Mouse (Mus musculus) left cerebral cortex, postnatal 14 days (tissue): Measurements from ENCODE around the gene Jpt2. TPM values are rescaled to one million over a fixed set of nuclear protein-coding genes. Genes with fewer than 3 reads are reported as not detected.

Experiments
- DNase-seq, 2 experiments: peaks; one replicate each; pipeline ENCODE4 v3.0.0; 2021 to 2022; ENCODE audit warnings: low spot score in 2 of 2, mixed read lengths in 1 of 2
- intact Hi-C: fragments of 180-260 bp; cut with DNase I; formaldehyde crosslinking; loops from one replicate; pipeline ENCODE4 v1.15.1; 2025
- total RNA-seq, 2 experiments: library from RNA; stranded (reverse); gene quantifications; 2 replicates each; pipeline ENCODE4 v1.2.3; 2021

Jpt2 gene
- total RNA-seq, 2 experiments from 2014 or later: 5.3 to 10.4 TPM

GRCm38 (mm10) chr17:24929506-24929905, 31.0 kb downstream of the Jpt2 start:
- intact Hi-C loops: no loop called here
- no peak for DNase-seq

- intact Hi-C loops: no loop called here
- no peak for DNase-seq
Measured at GRCm38 (mm10) chr17:24923246-24923645, 37.2 kb downstream of the Jpt2 start.

DNA sequence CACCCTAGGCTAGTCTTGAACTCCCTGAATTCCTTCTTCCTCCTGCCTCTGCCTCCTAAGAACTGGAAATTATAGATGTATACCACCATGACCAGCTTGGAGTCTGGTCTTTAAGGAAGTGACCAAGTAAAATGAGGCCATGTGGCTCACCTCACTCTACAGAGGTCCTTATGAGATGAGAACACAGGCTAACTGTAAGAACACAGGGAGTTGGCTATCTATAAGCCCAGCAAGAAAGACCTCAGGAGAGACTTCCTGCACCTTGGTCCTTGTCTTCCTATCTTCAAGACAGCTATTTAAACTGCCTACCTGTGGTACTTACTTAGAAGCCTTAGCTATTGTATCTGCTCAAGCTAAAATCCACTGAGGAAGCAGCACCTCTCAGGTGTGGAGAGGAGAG, 46.5 kb downstream of the Jpt2 start:
- no peak for DNase-seq
- intact Hi-C loops: no loop called here

GRCm38 (mm10) chr17:24907591-24907990, 52.9 kb downstream of the Jpt2 start:
- no peak for DNase-seq
- intact Hi-C loops: no loop called here

GRCm38 (mm10) chr17:24903767-24904166, 56.7 kb downstream of the Jpt2 start:
- intact Hi-C loops: no loop called here
- no peak for DNase-seq

DNA sequence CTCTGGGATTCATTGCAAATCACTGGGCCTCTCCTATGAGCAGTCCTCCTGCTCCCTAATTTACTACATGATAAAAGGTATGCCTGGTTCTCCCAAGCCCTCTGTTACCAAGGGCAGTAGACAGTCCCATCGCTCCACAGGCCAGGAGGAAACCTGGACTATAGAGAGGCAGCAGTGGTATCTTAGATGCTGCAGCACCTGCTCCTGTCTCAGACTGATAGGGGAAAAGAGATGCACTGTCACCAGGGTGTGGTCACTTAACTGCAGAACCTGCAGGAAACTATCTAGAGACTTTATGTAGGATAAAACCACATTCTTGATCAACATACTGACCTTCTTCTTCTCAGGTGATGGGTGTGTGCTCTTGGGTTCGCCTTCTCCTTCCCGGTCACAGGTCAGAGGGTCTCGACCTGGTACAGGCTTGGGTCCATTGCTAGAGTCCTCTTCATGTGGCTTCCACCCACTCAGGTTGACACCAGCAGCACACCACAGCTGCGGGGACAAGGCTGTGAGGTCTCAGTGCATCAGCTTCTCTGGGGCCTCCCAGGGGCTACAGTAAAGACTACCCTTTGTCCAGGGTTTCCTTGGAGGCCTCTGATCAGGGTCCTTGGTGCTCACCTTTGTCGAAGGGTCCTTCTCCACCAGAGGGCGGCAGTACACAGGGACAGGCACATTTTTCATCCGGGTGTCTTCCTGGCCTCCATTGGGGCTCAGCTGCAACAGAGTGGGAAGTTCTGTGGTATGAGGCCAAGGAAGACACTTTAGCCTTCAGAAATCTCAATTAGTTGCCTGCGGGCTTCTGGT, 57.6 kb downstream of the Jpt2 start:
- DNase-seq: no peak
- intact Hi-C loops: no loop called here

- intact Hi-C loops: no loop called here
Measured at GRCm38 (mm10) chr17:24902124-24902523, 58.4 kb downstream of the Jpt2 start.

GRCm38 (mm10) chr17:24900014-24900413, 60.5 kb downstream of the Jpt2 start:
- intact Hi-C loops: no loop called here
- DNase-seq: no peak

More at GRCm38 (mm10) chr17:24902124-24902523, 58.4 kb downstream of the Jpt2 start:
- DNase-seq: no peak

DNA sequence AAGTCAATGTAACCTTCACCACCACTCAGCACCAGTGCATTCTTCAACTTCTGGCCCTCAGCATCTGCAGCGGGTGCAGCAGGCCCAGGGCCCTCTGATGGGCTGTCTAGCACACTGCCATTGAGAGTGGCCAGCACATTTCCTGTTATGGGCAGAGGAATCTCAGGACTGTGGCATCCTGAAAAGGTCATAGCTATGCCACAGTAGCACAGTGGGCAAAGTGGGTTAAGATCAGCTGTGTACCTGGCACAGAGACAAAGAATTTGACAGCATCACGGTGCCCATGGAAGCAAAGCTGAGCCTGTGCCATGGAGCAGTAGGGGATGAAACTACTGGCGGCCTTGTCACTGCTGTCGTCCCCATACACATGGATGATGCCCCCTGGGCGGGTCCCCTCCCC, 61.3 kb downstream of the Jpt2 start:
- intact Hi-C loops: no loop called here
- DNase-seq: no peak

GRCm38 (mm10) chr17:24898041-24898854, 62.2 kb downstream of the Jpt2 start:
- intact Hi-C loops: no loop called here
- no peak for DNase-seq

GRCm38 (mm10) chr17:24897600-24897999, 62.9 kb downstream of the Jpt2 start:
- intact Hi-C loops: no loop called here

DNA sequence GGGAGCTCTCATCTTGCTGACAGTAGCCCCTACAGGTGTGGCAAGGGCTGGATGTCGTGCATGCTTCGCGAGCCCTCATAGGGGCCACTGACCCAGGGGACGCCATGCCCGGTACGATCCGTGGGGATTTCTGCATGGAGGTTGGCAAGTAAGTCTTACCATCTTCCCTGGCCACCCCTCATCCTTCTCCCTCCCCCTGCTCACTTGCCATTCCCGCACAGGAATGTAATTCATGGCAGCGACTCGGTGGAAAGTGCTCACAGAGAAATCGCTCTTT, 63.6 kb downstream of the Jpt2 start:
- intact Hi-C loops: no loop called here
- no peak for DNase-seq

More at GRCm38 (mm10) chr17:24897600-24897999, 62.9 kb downstream of the Jpt2 start:
- no peak for DNase-seq

DNA sequence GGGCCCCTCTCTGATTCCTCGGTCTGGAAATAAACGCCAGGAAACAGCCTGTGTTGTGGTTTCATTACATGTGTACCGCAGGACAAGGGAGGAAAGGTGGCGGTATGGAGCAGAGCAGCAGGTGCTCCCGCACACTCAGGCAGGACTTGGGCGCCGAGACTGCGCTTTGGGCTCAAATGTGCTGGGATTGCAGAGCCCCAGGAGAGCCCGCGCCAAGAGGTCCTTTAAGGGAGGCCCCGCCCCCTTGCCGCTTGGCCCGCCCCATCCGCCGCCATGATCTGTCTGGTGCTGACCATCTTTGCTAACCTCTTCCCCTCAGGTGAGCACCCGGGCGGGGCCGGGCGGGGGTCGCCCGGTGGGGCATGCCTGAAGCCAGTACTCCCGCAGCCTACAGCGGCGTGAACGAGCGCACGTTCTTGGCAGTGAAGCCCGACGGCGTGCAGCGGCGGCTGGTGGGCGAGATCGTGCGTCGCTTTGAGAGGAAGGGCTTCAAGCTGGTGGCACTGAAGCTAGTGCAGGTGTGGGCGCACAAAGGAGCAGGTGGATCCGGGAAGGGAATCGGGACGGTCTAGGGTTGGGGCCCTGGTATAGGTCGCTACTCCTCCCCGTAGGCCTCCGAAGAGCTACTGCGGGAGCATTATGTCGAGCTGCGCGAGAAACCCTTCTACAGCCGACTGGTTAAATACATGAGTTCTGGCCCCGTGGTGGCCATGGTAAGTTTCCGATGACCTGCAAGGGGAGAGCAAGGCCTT, 64.1 kb downstream of the Jpt2 start, which contains the start of gene Nme3:
Gene Nme3 (plus strand): TSS at position 260 of the 752 bp plus-strand sequence.
- intact Hi-C loops: no loop called here
- DNase-seq: peak; percentile 75

GRCm38 (mm10) chr17:24895571-24896240, 64.8 kb downstream of the Jpt2 start:
- intact Hi-C loops: no loop called here

DNA sequence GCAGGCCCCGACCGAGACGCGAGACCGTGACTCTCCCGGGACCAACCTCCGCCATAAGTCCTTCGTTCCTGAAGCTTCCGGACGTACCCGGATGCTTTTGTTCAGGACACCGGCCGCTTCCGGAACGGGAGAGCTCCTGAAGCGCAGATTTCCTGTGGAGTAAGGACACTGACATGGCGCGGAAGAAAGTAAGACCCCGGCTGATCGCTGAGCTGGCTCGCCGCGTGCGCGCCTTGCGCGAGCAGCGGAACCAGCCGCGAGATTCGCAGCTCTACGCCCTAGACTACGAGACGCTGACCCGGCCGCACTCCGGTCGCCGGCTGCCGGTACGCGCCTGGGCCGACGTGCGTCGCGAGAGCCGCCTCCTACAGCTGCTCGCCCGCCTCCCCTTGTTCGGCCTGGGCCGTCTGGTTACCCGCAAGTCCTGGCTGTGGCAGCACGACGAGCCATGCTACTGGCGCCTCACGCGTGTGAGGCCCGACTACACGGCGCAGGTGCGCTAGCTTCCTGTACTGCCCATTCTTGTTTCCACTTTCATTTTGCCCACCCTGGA, 65.4 kb downstream of the Jpt2 start, which contains the start of the genes Eme2 and Mrps34:
Gene Eme2 (minus strand): TSS at position 93 of the 553 bp plus-strand sequence.
Gene Mrps34 (plus strand): TSS at position 122 of the 553 bp plus-strand sequence.
- DNase-seq: peak; percentile 86 to 87
- intact Hi-C loops: no loop called here

More at GRCm38 (mm10) chr17:24895571-24896240, 64.8 kb downstream of the Jpt2 start:
- DNase-seq: no peak

DNA sequence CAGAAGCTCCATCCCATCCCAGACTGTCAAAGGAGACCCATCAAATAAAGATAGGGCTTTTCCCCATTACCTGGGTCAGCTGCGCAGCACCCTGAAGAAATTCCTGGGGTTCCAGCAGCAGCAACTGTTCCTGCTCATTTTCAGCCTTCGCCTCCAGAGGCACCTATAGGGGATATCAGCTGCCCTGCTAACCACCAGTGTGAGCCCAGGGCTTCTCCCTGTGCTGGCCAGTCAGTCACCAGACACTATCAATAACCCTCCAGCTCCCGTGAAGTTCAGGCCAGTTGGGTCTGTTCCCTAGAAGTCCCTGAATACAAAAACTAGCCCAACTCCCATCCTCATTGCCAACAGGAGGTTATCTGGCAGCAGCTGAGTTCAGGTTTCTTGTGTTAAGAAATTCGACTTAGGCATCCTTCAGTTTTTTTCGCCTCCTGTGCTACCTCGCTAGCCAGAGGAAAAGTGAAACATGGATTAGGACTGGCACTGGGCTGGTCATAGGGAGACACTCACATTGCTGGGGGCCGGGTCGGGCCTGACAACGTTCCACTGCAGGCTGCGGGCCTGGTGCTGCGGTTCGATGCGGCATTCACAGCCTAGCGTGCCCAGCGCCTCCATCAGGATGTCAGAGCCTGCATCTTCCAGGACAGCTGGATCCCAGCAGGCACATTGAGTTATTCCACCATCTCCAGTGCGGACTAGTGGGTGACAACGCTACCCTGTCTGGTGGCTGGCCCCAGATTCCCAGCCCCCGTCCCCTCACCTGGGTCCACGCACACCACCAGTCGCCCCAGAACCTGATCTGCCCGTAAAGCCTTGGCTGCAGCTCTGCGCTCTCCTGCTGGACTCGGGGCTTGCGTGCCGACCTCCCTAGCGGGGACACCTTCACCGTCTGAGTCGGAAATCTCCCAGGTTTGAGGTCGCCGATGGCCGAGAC, 66.2 kb downstream of the Jpt2 start:
- intact Hi-C loops: no loop called here

GRCm38 (mm10) chr17:24893276-24893675, 67.2 kb downstream of the Jpt2 start:
- intact Hi-C loops: no loop called here
- no peak for DNase-seq

More for the DNA sequence above, 66.2 kb downstream of the Jpt2 start:
- DNase-seq: no peak

GRCm38 (mm10) chr17:24892785-24893184, 67.7 kb downstream of the Jpt2 start:
- no peak for DNase-seq
- intact Hi-C loops: no loop called here
